Mouse (Mus musculus) heart, embryonic 15.5 days (tissue): ENCODE data around the gene Prrc2b. TPM values are rescaled to one million over a fixed set of nuclear protein-coding genes. Genes with fewer than 3 reads are reported as not detected.

Experiments used
- ATAC-seq: fragments of 200-750 bp; cut with Nextera tagmentation; replicated peaks from 2 replicates; pipeline ENCODE4 v1.8.0; 2017; ENCODE audit warnings: low read depth, moderate TSS enrichment; ENCODE audit not compliant: insufficient number of reproducible peaks, insufficient read depth, low FRiP score
- H3K27ac ChIP-seq: fragments of 300-500 bp; sonication (generic); 2 replicates; pipeline ENCODE4 v1.5.1; 2015; ENCODE audit warnings: mild to moderate bottlenecking, inconsistent platforms
- H3K27me3 ChIP-seq: fragments of 300-500 bp; sonication (generic); 2 replicates; pipeline ENCODE4 v1.6.1; 2015; ENCODE audit warnings: inconsistent platforms
- H3K36me3 ChIP-seq: fragments of 300-500 bp; sonication (generic); 2 replicates; pipeline ENCODE4 v1.6.1; 2015; ENCODE audit warnings: mild to moderate bottlenecking, inconsistent platforms
- H3K4me1 ChIP-seq: fragments of 300-500 bp; sonication (generic); replicated peaks from 2 replicates; pipeline ENCODE4 v1.6.1; 2015; ENCODE audit warnings: inconsistent platforms
- H3K4me2 ChIP-seq: fragments of 300-500 bp; sonication (generic); 2 replicates; pipeline ENCODE4 v1.6.1; 2015; ENCODE audit warnings: inconsistent platforms, mild to moderate bottlenecking, moderate library complexity
- H3K4me3 ChIP-seq: fragments of 300-500 bp; sonication (generic); 2 replicates; pipeline ENCODE4 v1.5.1; 2015; ENCODE audit warnings: mild to moderate bottlenecking, inconsistent platforms
- H3K9ac ChIP-seq: fragments of 300-500 bp; sonication (generic); 2 replicates; pipeline ENCODE4 v1.6.1; 2015; ENCODE audit warnings: mild to moderate bottlenecking, inconsistent platforms
- H3K9me3 ChIP-seq: fragments of 300-500 bp; sonication (generic); replicated peaks from 2 replicates; pipeline ENCODE4 v1.6.1; 2016; ENCODE audit warnings: inconsistent platforms
- WGBS: fragments of 180-500 bp; shearing (Covaris S2); methylation state at CpG from one replicate; pipeline ENCODE4 v1.1.7; 2015; ENCODE audit warnings: mixed read lengths; 5-methylcytosine and 5-hydroxymethylcytosine counted together
- polyA plus RNA-seq: library from polyadenylated mRNA; unstranded; fragments of >200 nt; fragmentation: Nextera tagmentation; extraction: Ambion mirVana; gene quantifications from 2 replicates; pipeline ENCODE4 v1.2.1, GENCODE M21; 2015

The Prrc2b gene
- polyA plus RNA-seq, 1 experiment from 2014 or later = 21.0 TPM

- H3K36me3 ChIP-seq = no peaks in the 10 kb centered on the region
- H3K4me3 ChIP-seq = no peak overlapping the region
- no peaks in the 10 kb centered on the region for H3K9me3 ChIP-seq
- ATAC-seq = no peak
- H3K27ac ChIP-seq = no peak overlapping the region
- H3K4me2 ChIP-seq = no peak overlapping the region
- H3K27me3 ChIP-seq = no peaks in the 10 kb centered on the region
- 54% methylated on average over 5 of the region's 5 CpGs for WGBS
- H3K9ac ChIP-seq = 0 out of 2 replicates have a peak overlapping the region, but pooled peaks have one; percentile 4
- H3K4me1 ChIP-seq = peaks cover 7% of the 10 kb centered on the region; the same call in 1 of the 2 replicates
These were observed 29.7 kb upstream of the Prrc2b start for GRCm38 (mm10) chr2:32121150-32121549.

- WGBS = 85% methylated on average over 2 of the region's 2 CpGs
- H3K4me1 ChIP-seq = peaks cover 7% of the 10 kb centered on the region
These were observed 29.1 kb upstream of the Prrc2b start for GRCm38 (mm10) chr2:32121785-32122184.

DNA sequence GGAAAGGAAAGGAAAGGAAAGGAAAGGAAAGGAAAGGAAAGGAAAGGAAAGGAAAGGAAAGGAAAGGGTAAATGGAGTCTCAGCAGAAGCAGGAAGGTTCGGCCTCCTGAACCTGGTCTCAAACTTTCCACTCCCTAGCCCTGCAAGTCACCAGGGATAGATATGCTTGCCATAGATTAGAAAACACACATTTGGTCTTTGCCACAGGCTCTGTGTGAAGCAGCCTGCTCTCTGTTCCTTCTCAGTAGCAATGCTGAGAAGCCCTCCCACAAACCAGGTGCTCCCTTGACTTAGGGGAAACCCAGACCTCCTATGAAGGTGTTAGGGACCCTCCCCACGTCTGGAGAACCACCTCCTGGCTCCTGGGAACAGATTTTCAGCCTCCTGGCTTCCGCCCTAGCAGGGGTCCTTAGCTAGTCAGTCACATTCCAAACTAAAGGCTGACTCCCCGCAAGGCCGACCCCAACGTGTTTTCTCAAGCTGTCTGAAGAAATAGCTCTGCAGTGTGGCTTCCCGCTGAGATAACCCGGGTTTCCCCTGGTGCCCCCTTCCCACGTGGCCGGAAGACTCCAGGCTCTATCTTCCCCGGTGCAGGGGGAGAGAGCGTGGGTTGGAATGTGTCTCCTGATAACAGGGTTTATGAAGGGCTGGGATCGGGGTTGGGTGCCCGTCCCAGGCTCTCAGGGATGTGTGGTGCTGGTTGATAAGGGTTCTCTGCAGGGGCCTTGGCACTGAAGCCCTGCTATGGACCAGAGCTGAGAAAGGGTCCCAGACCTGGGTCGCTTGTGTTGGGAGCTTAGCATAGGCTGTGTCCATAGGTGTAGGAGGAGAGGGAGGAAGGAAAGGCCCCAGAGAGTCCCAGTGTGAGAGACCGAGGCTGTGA lies 23.0 kb upstream of the Prrc2b start:
- H3K36me3 ChIP-seq = no peaks in the 10 kb centered on the region
- H3K9me3 ChIP-seq = no peaks in the 10 kb centered on the region
- H3K27ac ChIP-seq = peak overlapping the region; percentile 92
- H3K4me2 ChIP-seq = peak overlapping the region; percentile 40
- peaks cover 54% of the 10 kb centered on the region for H3K4me1 ChIP-seq
- 0 out of 2 replicates have a peak overlapping the region, but pooled peaks have one; percentile 3 for H3K9ac ChIP-seq
- H3K4me3 ChIP-seq = 0 out of 2 replicates have a peak overlapping the region, but pooled peaks have one; percentile 1
- WGBS = 10% methylated on average over 16 of the region's 16 CpGs
- ATAC-seq = peak; percentile 81
- H3K27me3 ChIP-seq = no peaks in the 10 kb centered on the region

More at GRCm38 (mm10) chr2:32121785-32122184, 29.1 kb upstream of the Prrc2b start:
- no peaks in the 10 kb centered on the region for H3K36me3 ChIP-seq
- H3K4me2 ChIP-seq = no peak overlapping the region
- no peaks in the 10 kb centered on the region for H3K27me3 ChIP-seq
- no peak overlapping the region for H3K4me3 ChIP-seq
- H3K9ac ChIP-seq = no peak overlapping the region
- no peak overlapping the region for H3K27ac ChIP-seq
- ATAC-seq = no peak
- no peaks in the 10 kb centered on the region for H3K9me3 ChIP-seq

DNA sequence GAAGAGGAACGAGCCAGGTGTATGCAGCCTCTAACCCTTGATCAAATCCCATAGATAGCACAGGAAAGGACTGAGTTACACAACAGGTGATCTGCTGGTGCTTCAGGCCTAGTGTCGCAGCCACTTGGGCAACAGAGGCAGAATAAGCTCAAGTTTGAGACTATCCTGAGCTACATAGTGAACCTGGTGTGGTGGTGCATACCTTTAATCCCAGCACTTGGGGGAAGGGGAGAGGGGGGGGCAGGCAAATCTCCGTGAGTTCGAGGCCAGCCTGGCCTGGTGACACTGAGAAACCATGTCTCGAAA lies 22.4 kb upstream of the Prrc2b start:
- 69% methylated on average over 5 of the region's 5 CpGs for WGBS
- no peaks in the 10 kb centered on the region for H3K27me3 ChIP-seq
- no peaks in the 10 kb centered on the region for H3K9me3 ChIP-seq
- H3K27ac ChIP-seq = peak overlapping the region; percentile 92
- no peaks in the 10 kb centered on the region for H3K36me3 ChIP-seq
- peak overlapping the region; percentile 40 for H3K4me2 ChIP-seq
- 0 out of 2 replicates have a peak overlapping the region, but pooled peaks have one; percentile 3 for H3K9ac ChIP-seq
- H3K4me1 ChIP-seq = peaks cover 54% of the 10 kb centered on the region
- H3K4me3 ChIP-seq = no peak overlapping the region
- no peak for ATAC-seq

GRCm38 (mm10) chr2:32129383-32130074 lies 21.4 kb upstream of the Prrc2b start:
- H3K9ac ChIP-seq = no peak overlapping the region
- H3K36me3 ChIP-seq = no peaks in the 10 kb centered on the region
- no peak overlapping the region for H3K4me3 ChIP-seq
- ATAC-seq = peak; percentile 71
- 22% methylated on average over 11 of the region's 11 CpGs for WGBS
- peak overlapping the region; percentile 92 for H3K27ac ChIP-seq
- peaks cover 54% of the 10 kb centered on the region for H3K4me1 ChIP-seq
- peak overlapping the region; percentile 36 for H3K4me2 ChIP-seq
- no peaks in the 10 kb centered on the region for H3K27me3 ChIP-seq
- no peaks in the 10 kb centered on the region for H3K9me3 ChIP-seq

- peak overlapping the region; percentile 21; the same call in 1 of the 2 replicates for H3K4me2 ChIP-seq
These were observed 20.4 kb upstream of the Prrc2b start for GRCm38 (mm10) chr2:32130435-32130834.

GRCm38 (mm10) chr2:32131205-32131834 lies 19.6 kb upstream of the Prrc2b start:
- no peak for ATAC-seq
- no peaks in the 10 kb centered on the region for H3K27me3 ChIP-seq
- peak overlapping the region; percentile 92 for H3K27ac ChIP-seq
- no peak overlapping the region for H3K4me3 ChIP-seq
- 0 out of 2 replicates have a peak overlapping the region, but pooled peaks have one; percentile 31 for H3K9ac ChIP-seq
- no peaks in the 10 kb centered on the region for H3K36me3 ChIP-seq
- no peaks in the 10 kb centered on the region for H3K9me3 ChIP-seq
- 28% methylated on average over 9 of the region's 9 CpGs for WGBS
- 0 out of 2 replicates have a peak overlapping the region, but pooled peaks have one; percentile 21 for H3K4me2 ChIP-seq
- peaks cover 54% of the 10 kb centered on the region for H3K4me1 ChIP-seq

More at GRCm38 (mm10) chr2:32130435-32130834, 20.4 kb upstream of the Prrc2b start:
- Histone ChIP-seq H3K4me1 (peaks cover 54% of the 10 kb centered on the region), H3K36me3 (no peaks in the 10 kb centered on the region), H3K4me3 (no peak overlapping the region), H3K9me3 (no peaks in the 10 kb centered on the region), H3K27me3 (no peaks in the 10 kb centered on the region), H3K9ac (0 out of 2 replicates have a peak overlapping the region, but pooled peaks have one; percentile 31), H3K27ac (peak overlapping the region; percentile 92)
- ATAC-seq = no peak
- WGBS = 27% methylated on average over 6 of the region's 6 CpGs

GRCm38 (mm10) chr2:32131866-32132566 lies 18.9 kb upstream of the Prrc2b start:
- ATAC-seq = no peak
- Histone ChIP-seq H3K27me3 (no peaks in the 10 kb centered on the region), H3K4me3 (no peak overlapping the region), H3K9me3 (no peaks in the 10 kb centered on the region), H3K4me1 (peaks cover 56% of the 10 kb centered on the region), H3K9ac (no peak overlapping the region), H3K4me2 (0 out of 2 replicates have a peak overlapping the region, but pooled peaks have one; percentile 15), H3K36me3 (no peaks in the 10 kb centered on the region), H3K27ac (peak overlapping the region; percentile 92)
- WGBS = 60% methylated on average over 6 of the region's 6 CpGs

GRCm38 (mm10) chr2:32132567-32132992 lies 18.3 kb upstream of the Prrc2b start:
- Histone ChIP-seq H3K4me3 (no peak overlapping the region), H3K4me2 (peak overlapping the region; percentile 15; the same call in 1 of the 2 replicates), H3K36me3 (no peaks in the 10 kb centered on the region), H3K27ac (peak overlapping the region; percentile 92), H3K4me1 (peaks cover 58% of the 10 kb centered on the region), H3K9ac (no peak overlapping the region), H3K27me3 (no peaks in the 10 kb centered on the region), H3K9me3 (no peaks in the 10 kb centered on the region)
- 12% methylated on average over 12 of the region's 12 CpGs for WGBS
- no peak for ATAC-seq

GRCm38 (mm10) chr2:32134039-32134438 lies 16.8 kb upstream of the Prrc2b start:
- WGBS = 3% methylated on average over 2 of the region's 2 CpGs
- Histone ChIP-seq H3K4me1 (peaks cover 49% of the 10 kb centered on the region), H3K9me3 (no peaks in the 10 kb centered on the region), H3K4me2 (no peak overlapping the region), H3K27me3 (no peaks in the 10 kb centered on the region), H3K36me3 (no peaks in the 10 kb centered on the region), H3K9ac (no peak overlapping the region), H3K27ac (no peak overlapping the region), H3K4me3 (no peak overlapping the region)
- no peak for ATAC-seq
